Mouse (Mus musculus): ENCODE measurements around the gene Cd63. TPM values are rescaled to one million over a fixed set of nuclear protein-coding genes. Genes with fewer than 3 reads are reported as not detected.

Gene Cd63
- polyA plus RNA-seq, 1 experiment from 2014 or later = 324 TPM

DNA sequence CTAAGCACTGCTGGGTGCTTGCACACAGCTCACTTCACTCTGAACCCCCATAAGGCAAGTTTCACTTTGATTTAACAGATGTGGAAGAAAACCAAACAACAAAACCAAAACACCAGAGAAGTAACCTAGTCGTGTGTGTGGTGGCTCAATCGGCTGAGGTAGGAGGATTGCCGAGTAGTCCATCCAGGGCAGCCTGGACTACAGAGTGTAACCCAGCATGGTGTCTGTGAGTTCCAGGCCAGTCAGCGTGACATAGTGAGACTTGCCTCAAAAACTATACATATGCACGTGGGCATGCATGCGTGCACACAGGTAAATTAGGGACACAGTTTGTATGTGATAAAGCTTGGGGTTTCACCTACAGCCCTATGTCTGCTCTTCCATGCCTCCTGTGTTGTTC, 16.6 kb downstream of the Cd63 start:
- Histone ChIP-seq H3K27me3 (ENCODE audit: control insufficient read depth, insufficient read depth, low read length) (no peaks in the 10 kb centered on the region), H3K9ac (replicated peaks; ENCODE audit: low read length) (no peak overlapping the region), H3K4me2 (ENCODE audit: low read depth, low read length) (no peak overlapping the region), H3K27ac (replicated peaks; ENCODE audit: low read depth, low read length) (no peak overlapping the region), H3K4me3 (ENCODE audit: low read depth, low read length) (no peak overlapping the region), H3K4me1 (ENCODE audit: control insufficient read depth, insufficient read depth, low read length) (no peaks in the 10 kb centered on the region; the same call in 1 of the 2 replicates), H3K36me3 (replicated peaks; ENCODE audit: control insufficient read depth, insufficient read depth, low read depth, low read length) (no peaks in the 10 kb centered on the region; the same call in none of the 2 replicates), H3K9me3 (replicated peaks; ENCODE audit: control insufficient read depth, low read length) (no peaks in the 10 kb centered on the region)
- DNase-seq (ENCODE audit: low spot score) = no peak
- 90% methylated on average over 6 of the region's 6 CpGs for WGBS
- ATAC-seq (replicated peaks; ENCODE audit: insufficient number of reproducible peaks, low FRiP score, low TSS enrichment, low read depth) = no peak

DNA sequence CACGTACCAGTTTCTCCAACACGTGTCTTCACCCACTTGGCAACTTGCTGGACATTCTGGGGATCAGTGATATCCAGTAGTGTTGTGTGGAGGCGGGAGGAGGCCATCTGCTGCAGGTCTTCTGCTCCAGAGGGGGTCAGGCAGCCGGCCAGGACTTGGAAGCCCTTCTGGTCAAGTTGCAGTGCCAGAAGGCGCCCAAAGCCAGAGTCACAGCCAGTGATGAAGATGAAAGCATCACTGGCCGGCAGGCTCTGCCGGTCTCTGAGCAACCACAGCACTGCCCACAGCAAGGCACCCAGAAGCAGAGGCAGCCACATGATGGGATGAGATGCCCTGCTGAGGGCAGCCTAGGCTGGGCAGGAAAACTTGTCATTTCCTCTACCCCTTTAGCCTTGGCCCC, 17.5 kb downstream of the Cd63 start:
- H3K36me3 ChIP-seq (replicated peaks; ENCODE audit: control insufficient read depth, insufficient read depth, low read depth, low read length) = no peaks in the 10 kb centered on the region; the same call in none of the 2 replicates
- no peak overlapping the region for H3K4me2 ChIP-seq (ENCODE audit: low read depth, low read length)
- WGBS = 86% methylated on average over 7 of the region's 7 CpGs
- H3K4me1 ChIP-seq (ENCODE audit: control insufficient read depth, insufficient read depth, low read length) = no peaks in the 10 kb centered on the region; the same call in 1 of the 2 replicates
- no peak overlapping the region for H3K4me3 ChIP-seq (ENCODE audit: low read depth, low read length)
- ATAC-seq (replicated peaks; ENCODE audit: insufficient number of reproducible peaks, low FRiP score, low TSS enrichment, low read depth) (no peak), DNase-seq (ENCODE audit: low spot score) (no peak)
- no peaks in the 10 kb centered on the region for H3K27me3 ChIP-seq (ENCODE audit: control insufficient read depth, insufficient read depth, low read length)
- no peak overlapping the region for H3K27ac ChIP-seq (replicated peaks; ENCODE audit: low read depth, low read length)
- no peak overlapping the region for H3K9ac ChIP-seq (replicated peaks; ENCODE audit: low read length)
- no peaks in the 10 kb centered on the region for H3K9me3 ChIP-seq (replicated peaks; ENCODE audit: control insufficient read depth, low read length)

GRCm38 (mm10) chr10:128919203-128919631, 18.4 kb downstream of the Cd63 start:
- DNase-seq (ENCODE audit: low spot score) = no peak
- no peaks in the 10 kb centered on the region; the same call in 1 of the 2 replicates for H3K36me3 ChIP-seq (replicated peaks; ENCODE audit: control insufficient read depth, insufficient read depth, low read depth, low read length)
- no peaks in the 10 kb centered on the region; the same call in 1 of the 2 replicates for H3K4me1 ChIP-seq (ENCODE audit: control insufficient read depth, insufficient read depth, low read length)
- no peak overlapping the region for H3K9ac ChIP-seq (replicated peaks; ENCODE audit: low read length)
- 15% methylated on average over 6 of the region's 6 CpGs for WGBS
- no peak overlapping the region for H3K4me3 ChIP-seq (ENCODE audit: low read depth, low read length)
- H3K27ac ChIP-seq (replicated peaks; ENCODE audit: low read depth, low read length) = no peak overlapping the region
- ATAC-seq (replicated peaks; ENCODE audit: insufficient number of reproducible peaks, low FRiP score, low TSS enrichment, low read depth) = no peak
- no peaks in the 10 kb centered on the region for H3K27me3 ChIP-seq (ENCODE audit: control insufficient read depth, insufficient read depth, low read length)
- H3K9me3 ChIP-seq (replicated peaks; ENCODE audit: control insufficient read depth, low read length) = no peaks in the 10 kb centered on the region
- no peak overlapping the region for H3K4me2 ChIP-seq (ENCODE audit: low read depth, low read length)

GRCm38 (mm10) chr10:128919966-128920365, 19.2 kb downstream of the Cd63 start:
- H3K4me1 ChIP-seq (ENCODE audit: control insufficient read depth, insufficient read depth, low read length) = no peaks in the 10 kb centered on the region; the same call in 1 of the 2 replicates
- DNase-seq (ENCODE audit: low spot score) (no peak), ATAC-seq (replicated peaks; ENCODE audit: insufficient number of reproducible peaks, low FRiP score, low TSS enrichment, low read depth) (no peak)
- no peak overlapping the region for H3K27ac ChIP-seq (replicated peaks; ENCODE audit: low read depth, low read length)
- no peaks in the 10 kb centered on the region for H3K9me3 ChIP-seq (replicated peaks; ENCODE audit: control insufficient read depth, low read length)
- no peaks in the 10 kb centered on the region for H3K27me3 ChIP-seq (ENCODE audit: control insufficient read depth, insufficient read depth, low read length)
- H3K9ac ChIP-seq (replicated peaks; ENCODE audit: low read length) = no peak overlapping the region
- H3K4me2 ChIP-seq (ENCODE audit: low read depth, low read length) = no peak overlapping the region
- H3K4me3 ChIP-seq (ENCODE audit: low read depth, low read length) = no peak overlapping the region
- H3K36me3 ChIP-seq (replicated peaks; ENCODE audit: control insufficient read depth, insufficient read depth, low read depth, low read length) = no peaks in the 10 kb centered on the region; the same call in 1 of the 2 replicates
- WGBS = 76% methylated on average over 7 of the region's 7 CpGs

DNA sequence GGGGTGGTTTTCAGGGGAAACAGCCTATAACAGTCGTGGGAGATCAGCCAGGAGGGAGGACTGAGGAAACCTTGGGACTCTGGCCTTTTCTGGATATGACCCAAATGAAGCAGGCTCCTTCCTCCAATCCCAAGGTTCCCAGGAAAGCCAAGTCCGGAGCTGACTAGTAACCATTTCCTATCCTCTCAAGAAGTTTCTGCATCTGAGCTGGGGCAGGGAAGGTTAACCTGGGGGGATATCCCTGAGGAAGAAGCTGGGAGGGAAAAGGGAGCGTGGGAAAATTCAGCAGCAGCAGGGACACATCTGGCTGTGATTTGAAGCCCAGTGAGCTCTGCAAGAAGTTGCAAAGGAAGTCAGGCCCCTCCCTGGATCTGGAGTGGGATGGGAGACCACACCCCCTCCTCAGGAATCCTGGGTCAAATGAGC, 20.0 kb downstream of the Cd63 start:
- Histone ChIP-seq H3K4me1 (ENCODE audit: control insufficient read depth, insufficient read depth, low read length) (no peaks in the 10 kb centered on the region; the same call in 1 of the 2 replicates), H3K4me3 (ENCODE audit: low read depth, low read length) (no peak overlapping the region), H3K9me3 (replicated peaks; ENCODE audit: control insufficient read depth, low read length) (no peaks in the 10 kb centered on the region), H3K27me3 (ENCODE audit: control insufficient read depth, insufficient read depth, low read length) (no peaks in the 10 kb centered on the region), H3K9ac (replicated peaks; ENCODE audit: low read length) (no peak overlapping the region), H3K27ac (replicated peaks; ENCODE audit: low read depth, low read length) (no peak overlapping the region; the same call in 1 of the 2 replicates), H3K4me2 (ENCODE audit: low read depth, low read length) (no peak overlapping the region), H3K36me3 (replicated peaks; ENCODE audit: control insufficient read depth, insufficient read depth, low read depth, low read length) (no peaks in the 10 kb centered on the region; the same call in 1 of the 2 replicates)
- ATAC-seq (replicated peaks; ENCODE audit: insufficient number of reproducible peaks, low FRiP score, low TSS enrichment, low read depth) (no peak), DNase-seq (ENCODE audit: low spot score) (peak; percentile 66)
- WGBS = 43% methylated on average over 3 of the region's 3 CpGs

DNA sequence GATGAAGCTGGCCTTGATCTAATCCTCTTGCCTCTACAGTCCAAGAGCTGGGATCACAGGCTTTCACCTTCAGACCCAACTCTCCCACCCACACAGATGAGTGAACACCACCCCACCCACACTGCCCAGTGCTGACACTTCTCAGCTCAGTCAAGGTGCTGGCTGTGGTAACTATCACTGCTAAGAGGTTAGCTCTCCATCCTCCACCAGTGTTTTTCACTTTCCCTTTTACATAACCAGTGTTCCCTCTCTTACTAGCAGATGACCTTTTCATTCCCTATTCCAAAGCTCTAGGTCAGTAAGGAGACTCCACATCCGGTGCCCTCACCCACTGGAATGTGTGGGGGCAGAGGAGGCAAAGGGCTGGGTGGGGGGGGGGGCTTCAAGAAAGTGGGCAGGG, 20.5 kb downstream of the Cd63 start:
- Histone ChIP-seq H3K4me3 (ENCODE audit: low read depth, low read length) (no peak overlapping the region), H3K36me3 (replicated peaks; ENCODE audit: control insufficient read depth, insufficient read depth, low read depth, low read length) (no peaks in the 10 kb centered on the region; the same call in 1 of the 2 replicates), H3K4me1 (ENCODE audit: control insufficient read depth, insufficient read depth, low read length) (no peaks in the 10 kb centered on the region; the same call in 1 of the 2 replicates), H3K9me3 (replicated peaks; ENCODE audit: control insufficient read depth, low read length) (no peaks in the 10 kb centered on the region), H3K27ac (replicated peaks; ENCODE audit: low read depth, low read length) (no peak overlapping the region), H3K4me2 (ENCODE audit: low read depth, low read length) (no peak overlapping the region), H3K27me3 (ENCODE audit: control insufficient read depth, insufficient read depth, low read length) (no peaks in the 10 kb centered on the region), H3K9ac (replicated peaks; ENCODE audit: low read length) (no peak overlapping the region)
- DNase-seq (ENCODE audit: low spot score) (no peak), ATAC-seq (replicated peaks; ENCODE audit: insufficient number of reproducible peaks, low FRiP score, low TSS enrichment, low read depth) (no peak)
- 47% methylated on average over 1 of the region's 1 CpGs for WGBS

DNA sequence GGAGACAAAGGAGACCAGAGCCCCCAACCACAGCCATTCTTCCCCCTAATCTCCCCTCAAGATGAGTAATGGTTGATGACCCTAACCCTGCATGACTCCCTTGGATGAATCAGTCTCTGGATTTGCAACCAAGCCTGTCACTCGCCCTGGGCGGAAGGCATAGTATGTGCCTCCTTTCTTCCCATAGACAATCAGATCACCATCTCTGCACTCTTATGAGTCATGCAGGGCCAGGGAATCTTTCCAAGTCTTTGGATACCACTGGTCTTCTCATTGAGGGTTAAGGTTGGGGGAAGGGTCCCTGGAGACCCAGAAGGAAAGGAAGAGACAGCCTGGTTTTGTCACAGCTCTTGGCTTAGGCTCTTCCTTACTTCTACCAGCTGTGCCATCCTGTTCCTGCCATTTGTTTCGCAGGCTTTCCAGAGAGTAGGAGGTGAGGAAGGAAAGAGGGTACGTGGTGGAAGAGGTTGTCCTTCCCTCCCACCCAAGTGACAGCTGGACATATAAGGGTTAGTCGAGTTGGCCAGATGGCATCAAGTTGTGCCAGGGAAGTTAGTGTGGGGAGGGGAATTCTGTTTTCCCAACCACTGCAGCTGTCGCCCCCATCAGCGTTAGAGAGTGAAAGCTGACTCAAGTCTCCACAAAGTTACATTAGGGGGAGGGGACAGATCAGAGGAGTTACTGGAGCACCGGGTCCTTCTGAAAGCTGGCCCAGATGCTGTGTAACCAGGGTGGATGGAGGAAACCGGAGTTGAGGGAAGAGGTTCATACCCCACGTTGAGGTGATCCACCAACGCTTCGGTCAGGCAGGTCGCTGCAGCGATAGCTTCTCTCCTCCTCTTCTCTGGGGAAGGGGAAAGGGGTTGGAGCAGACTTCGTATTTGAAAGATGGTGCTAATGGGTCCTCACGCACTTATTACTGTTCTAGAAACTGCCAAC, 21.4 kb downstream of the Cd63 start:
- Histone ChIP-seq H3K4me1 (ENCODE audit: control insufficient read depth, insufficient read depth, low read length) (no peaks in the 10 kb centered on the region; the same call in 1 of the 2 replicates), H3K4me3 (ENCODE audit: low read depth, low read length) (peak overlapping the region; percentile 86), H3K4me2 (ENCODE audit: low read depth, low read length) (peak overlapping the region; percentile 69), H3K27me3 (ENCODE audit: control insufficient read depth, insufficient read depth, low read length) (no peaks in the 10 kb centered on the region), H3K9ac (replicated peaks; ENCODE audit: low read length) (peak overlapping the region; percentile 73), H3K27ac (replicated peaks; ENCODE audit: low read depth, low read length) (no peak overlapping the region), H3K9me3 (replicated peaks; ENCODE audit: control insufficient read depth, low read length) (no peaks in the 10 kb centered on the region), H3K36me3 (replicated peaks; ENCODE audit: control insufficient read depth, insufficient read depth, low read depth, low read length) (no peaks in the 10 kb centered on the region; the same call in 1 of the 2 replicates)
- ATAC-seq (replicated peaks; ENCODE audit: insufficient number of reproducible peaks, low FRiP score, low TSS enrichment, low read depth) (no peak), DNase-seq (ENCODE audit: low spot score) (no peak)
- 71% methylated on average over 16 of the region's 16 CpGs for WGBS

- no peak for DNase-seq (ENCODE audit: low spot score)
- H3K36me3 ChIP-seq (replicated peaks; ENCODE audit: control insufficient read depth, insufficient read depth, low read depth, low read length) = no peaks in the 10 kb centered on the region; the same call in 1 of the 2 replicates
- peak within 1 kb of the TSS; percentile 73 for H3K9ac ChIP-seq (replicated peaks; ENCODE audit: low read length)
- peak within 1 kb of the TSS; percentile 69 for H3K4me2 ChIP-seq (ENCODE audit: low read depth, low read length)
- 4% methylated on average over 1 of the region's 1 CpGs for WGBS
- no peaks in the 10 kb centered on the region; the same call in 1 of the 2 replicates for H3K4me1 ChIP-seq (ENCODE audit: control insufficient read depth, insufficient read depth, low read length)
- H3K27ac ChIP-seq (replicated peaks; ENCODE audit: low read depth, low read length) = peak within 1 kb of the TSS; percentile 54
- no peaks in the 10 kb centered on the region for H3K27me3 ChIP-seq (ENCODE audit: control insufficient read depth, insufficient read depth, low read length)
- H3K9me3 ChIP-seq (replicated peaks; ENCODE audit: control insufficient read depth, low read length) = no peaks in the 10 kb centered on the region
- H3K4me3 ChIP-seq (ENCODE audit: low read depth, low read length) = peak within 1 kb of the TSS; percentile 86
- no peak for ATAC-seq (replicated peaks; ENCODE audit: insufficient number of reproducible peaks, low FRiP score, low TSS enrichment, low read depth)
Measured at GRCm38 (mm10) chr10:128922822-128923012, 21.9 kb downstream of the Cd63 start, which contains the start of gene Rdh5. Gene Rdh5, minus strand, starts transcription at chr10:128922888.

Data from embryonic facial prominence, embryonic 11.5 days (tissue).